In the genomic region with DNA sequence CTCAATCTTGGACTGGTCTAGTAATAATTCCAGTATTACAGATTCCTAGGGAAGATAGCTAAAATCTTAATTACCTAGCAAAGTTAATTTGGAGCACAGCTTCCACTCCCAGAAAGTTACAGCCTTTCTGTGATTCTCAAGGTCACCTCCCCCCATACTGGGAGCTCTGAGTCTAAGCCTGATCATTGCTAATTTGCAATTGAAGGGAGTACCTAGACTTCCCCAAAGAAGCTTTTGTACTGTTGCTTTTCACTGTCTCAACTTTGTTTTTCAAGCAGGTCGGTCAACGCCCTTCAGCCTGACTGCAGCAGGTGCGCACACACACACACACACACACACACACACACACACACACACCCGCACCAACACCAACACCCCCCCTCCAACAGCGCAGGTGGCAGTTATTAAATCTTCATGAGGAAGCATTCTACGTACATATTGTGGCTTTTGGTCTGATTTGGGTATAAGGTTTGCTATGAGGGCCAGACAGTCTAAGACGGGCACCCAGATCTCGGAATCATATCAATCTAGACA, we compare ENCODE assay signal across 20 mouse cellular contexts. TPM values are rescaled to one million over a fixed set of nuclear protein-coding genes. Genes with fewer than 3 reads are reported as not detected.
"Had no signal": no experiment of that assay in that cellular context is flagged by ENCODE, and none has a peak within 500 bp of the region (broad histone marks: within the 10 kb centered on the region; RNA-seq: fewer than 3 reads in every experiment).

No protein-coding gene starts in this region.

RNA-seq across cellular contexts. Expression of gene Serpina3n, which starts 25.4 kb away (rescaled TPM):
- polyA plus RNA-seq: embryonic facial prominence, embryonic 10.5 days; embryonic facial prominence, embryonic 13.5 days; erythroblast, embryonic 14.5 days; forebrain, embryonic 10.5 days; forebrain, embryonic 11.5 days; forebrain, embryonic 12.5 days; forebrain, embryonic 13.5 days; forebrain, embryonic 14.5 days; forebrain, embryonic 15.5 days; forebrain, embryonic 16.5 days; heart, embryonic 11.5 days; heart, embryonic 12.5 days had no signal

RNA-seq across cellular contexts. Expression of gene Serpina3k, which starts 42.9 kb away (rescaled TPM):
- polyA plus RNA-seq: cortical plate, adult 2 months; embryonic facial prominence, embryonic 10.5 days; embryonic facial prominence, embryonic 11.5 days; embryonic facial prominence, embryonic 12.5 days; embryonic facial prominence, embryonic 13.5 days; embryonic facial prominence, embryonic 14.5 days; embryonic facial prominence, embryonic 15.5 days; erythroblast, embryonic 14.5 days; forebrain, embryonic 10.5 days; forebrain, embryonic 11.5 days; forebrain, embryonic 12.5 days; forebrain, embryonic 13.5 days; forebrain, embryonic 14.5 days; forebrain, embryonic 15.5 days; forebrain, embryonic 16.5 days; forebrain, postnatal 0 days; frontal cortex, adult 2 months; heart, adult 2 months; heart, embryonic 11.5 days; heart, embryonic 12.5 days had no signal

RNA-seq across cellular contexts. Expression of gene Serpina3m, which starts 42.9 kb away (rescaled TPM):
- polyA plus RNA-seq: cortical plate, adult 2 months; embryonic facial prominence, embryonic 10.5 days; embryonic facial prominence, embryonic 11.5 days; embryonic facial prominence, embryonic 12.5 days; embryonic facial prominence, embryonic 13.5 days; embryonic facial prominence, embryonic 14.5 days; embryonic facial prominence, embryonic 15.5 days; erythroblast, embryonic 14.5 days; forebrain, embryonic 10.5 days; forebrain, embryonic 11.5 days; forebrain, embryonic 12.5 days; forebrain, embryonic 13.5 days; forebrain, embryonic 14.5 days; forebrain, embryonic 15.5 days; forebrain, embryonic 16.5 days; forebrain, postnatal 0 days; frontal cortex, adult 2 months; heart, adult 2 months; heart, embryonic 11.5 days; heart, embryonic 12.5 days had no signal
